Mouse (Mus musculus) thymus, postnatal 25 days (tissue): Measurements from ENCODE around the gene Gm44511.

Source experiments
- DNase-seq: peaks from one replicate; pipeline ENCODE4 v3.0.0; 2022

Gm44511 gene

DNA sequence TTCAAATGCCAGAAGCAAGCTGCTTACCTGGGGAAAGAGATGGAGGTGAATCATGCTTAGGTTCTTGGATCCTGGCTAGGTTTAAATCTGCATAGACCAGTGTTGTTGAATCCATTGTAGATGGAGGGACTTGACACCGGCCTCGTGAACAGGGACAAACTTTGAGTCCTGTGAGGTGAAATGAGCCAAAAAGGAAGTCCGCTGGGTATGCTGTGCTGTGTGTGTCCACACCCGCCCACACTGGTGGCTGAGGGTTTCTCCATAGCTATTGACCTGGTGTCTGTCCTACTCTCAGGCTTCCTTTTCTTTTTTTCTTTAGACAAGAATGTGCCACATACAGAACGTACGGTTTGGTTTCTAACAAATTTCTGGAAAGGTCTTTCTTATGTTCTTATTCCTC, at the start of gene Gm44511, which contains the start of gene Klrb1b:
TSS of gene Gm44511 (minus strand) at position 184 of the 400 bp plus-strand sequence.
TSS of gene Klrb1b (minus strand) at position 200 of the 400 bp plus-strand sequence.
- DNase-seq, result no peak

DNA sequence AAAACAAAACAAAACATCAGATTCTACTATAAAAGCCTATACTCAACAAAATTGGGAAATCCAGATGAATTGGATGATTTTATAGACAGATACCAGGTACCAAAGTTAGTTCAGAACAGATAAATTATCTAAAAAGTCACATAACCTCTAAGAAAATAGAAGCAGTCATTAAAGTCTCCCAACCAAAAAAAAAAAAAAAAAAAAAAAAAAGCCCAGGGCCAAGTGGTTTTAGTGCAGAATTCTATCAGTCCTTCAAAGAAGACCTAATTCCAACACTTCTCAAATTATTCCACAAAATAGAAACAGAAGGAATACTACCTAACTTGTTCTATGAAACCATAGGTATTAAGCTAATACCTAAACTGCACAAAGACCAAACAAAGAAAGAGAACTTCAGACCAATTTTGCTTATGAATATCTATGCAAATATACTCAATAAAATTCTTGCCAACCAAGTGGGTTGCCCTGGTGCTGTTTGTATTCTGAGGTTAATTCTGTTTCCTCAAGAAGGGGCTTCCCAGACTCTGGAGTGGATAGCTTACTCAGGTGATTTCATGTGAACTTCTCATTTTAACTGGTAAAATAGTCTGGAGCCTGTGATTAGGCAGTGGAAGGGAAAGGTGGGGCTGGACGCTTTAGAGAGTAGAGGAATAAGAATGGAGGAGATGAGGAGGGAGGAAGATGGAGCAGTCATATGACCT, 45.9 kb upstream of the Gm44511 start:
- no peak for DNase-seq

- peak; percentile 51 for DNase-seq
Measured at GRCm38 (mm10) chr6:128868861-128869260, 42.7 kb upstream of the Gm44511 start.

- no peak for DNase-seq
Measured at GRCm38 (mm10) chr6:128857976-128858375, 31.9 kb upstream of the Gm44511 start.

DNA sequence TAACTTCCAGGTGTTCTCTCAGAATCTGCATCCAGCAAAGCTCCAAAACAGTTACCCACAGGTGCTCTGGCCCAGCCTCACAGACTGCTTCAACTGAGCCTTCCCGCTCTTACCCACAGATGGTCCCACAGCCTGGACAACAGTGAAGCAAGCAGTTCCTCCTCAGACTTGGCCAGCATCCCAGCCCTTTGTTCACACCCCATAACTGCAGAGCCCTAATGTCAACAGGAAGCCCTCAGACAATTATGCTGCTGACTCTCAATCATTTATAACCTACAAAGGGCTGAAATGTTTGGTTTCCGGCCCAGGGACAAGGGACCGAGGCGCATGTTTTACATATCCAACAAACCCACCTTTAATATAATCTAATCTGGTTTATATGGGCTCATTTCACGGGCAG, 30.1 kb upstream of the Gm44511 start:
- DNase-seq, result peak; percentile 45

DNA sequence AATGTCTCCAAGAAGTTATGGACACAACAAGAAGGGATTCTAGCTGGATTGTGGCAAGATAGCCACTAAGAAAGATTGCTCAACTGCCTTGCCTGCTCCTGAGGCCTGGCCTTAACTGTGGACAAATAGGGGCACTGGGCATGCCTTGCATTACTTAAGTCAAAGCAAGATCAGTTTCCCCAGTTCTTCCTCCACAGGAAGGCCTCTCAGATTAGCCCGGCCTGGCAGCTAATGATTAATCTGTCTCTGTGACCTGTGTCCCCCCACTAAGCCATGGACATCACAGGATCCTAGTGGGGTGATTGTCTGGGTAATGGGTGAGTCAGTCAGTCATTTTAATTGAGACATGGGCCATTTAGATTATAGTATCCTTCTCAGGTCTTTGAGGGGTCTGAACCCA, 29.4 kb upstream of the Gm44511 start:
- no peak for DNase-seq

DNA sequence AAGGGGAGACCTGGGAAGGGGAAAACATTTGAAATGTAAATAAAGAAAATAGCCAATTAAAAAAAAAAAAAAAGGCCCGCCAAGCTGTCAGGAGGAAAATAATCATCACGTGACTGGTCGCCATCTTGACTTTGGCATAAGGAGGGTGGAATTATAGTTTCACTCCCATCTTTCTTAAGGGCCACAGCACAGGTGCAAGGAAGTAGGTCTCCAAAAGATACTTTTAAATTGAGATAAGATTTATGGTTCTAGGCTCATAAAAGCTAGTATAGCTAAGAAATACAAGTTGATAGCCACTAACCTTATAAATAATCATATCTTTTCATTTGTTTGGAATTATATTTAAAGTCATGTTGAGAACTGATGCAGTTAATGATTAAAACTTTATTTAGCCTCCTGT, 28.8 kb upstream of the Gm44511 start:
- no peak for DNase-seq

- peak; percentile 84 for DNase-seq
Measured at GRCm38 (mm10) chr6:128854024-128854820, 28.1 kb upstream of the Gm44511 start.

DNA sequence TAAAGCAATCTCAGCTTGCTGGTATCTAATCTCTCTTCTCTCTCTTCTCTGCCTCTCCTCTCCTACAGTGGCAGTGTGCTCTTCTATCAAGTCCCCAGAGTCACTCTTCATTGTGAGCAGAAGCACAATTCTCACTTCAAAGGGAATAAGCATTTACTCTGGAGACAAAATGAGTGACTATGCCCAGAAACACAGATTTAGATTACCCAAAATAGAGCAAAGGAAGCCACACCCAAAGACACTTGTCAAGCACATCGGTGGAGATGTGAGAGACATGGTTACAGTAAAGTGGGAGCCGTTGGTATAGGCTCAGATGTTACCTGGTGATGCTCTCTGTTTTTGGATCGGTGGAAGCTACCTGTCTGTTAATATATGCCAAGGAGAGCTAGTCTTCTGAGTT, 26.7 kb upstream of the Gm44511 start:
- DNase-seq, result no peak

- no peak for DNase-seq
Measured at GRCm38 (mm10) chr6:128851151-128851550, 25.0 kb upstream of the Gm44511 start.

DNA sequence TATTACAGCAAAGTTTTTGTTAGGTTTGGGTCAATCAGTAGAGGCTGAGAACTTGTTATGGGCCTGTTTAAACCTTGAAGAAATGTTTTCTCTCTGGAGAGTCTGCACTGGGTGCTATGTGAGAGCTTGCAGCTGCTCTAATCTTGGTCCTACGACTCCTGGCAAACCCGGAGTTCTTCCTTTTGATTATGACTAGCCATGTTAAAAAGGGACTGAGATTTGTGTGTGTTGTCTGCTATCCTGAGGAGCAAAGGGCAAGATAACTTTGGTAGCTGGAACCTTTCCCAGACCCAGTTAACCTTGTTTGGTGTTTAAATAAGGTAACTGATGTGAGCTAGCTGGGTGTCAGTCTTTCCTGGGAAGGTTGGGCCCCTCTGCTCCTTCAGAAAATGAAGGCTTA, 24.6 kb upstream of the Gm44511 start:
- DNase-seq, result no peak

- peak; percentile 45 for DNase-seq
Measured at GRCm38 (mm10) chr6:128849902-128850301, 23.8 kb upstream of the Gm44511 start.

GRCm38 (mm10) chr6:128847401-128847800, 21.3 kb upstream of the Gm44511 start:
- no peak for DNase-seq

DNA sequence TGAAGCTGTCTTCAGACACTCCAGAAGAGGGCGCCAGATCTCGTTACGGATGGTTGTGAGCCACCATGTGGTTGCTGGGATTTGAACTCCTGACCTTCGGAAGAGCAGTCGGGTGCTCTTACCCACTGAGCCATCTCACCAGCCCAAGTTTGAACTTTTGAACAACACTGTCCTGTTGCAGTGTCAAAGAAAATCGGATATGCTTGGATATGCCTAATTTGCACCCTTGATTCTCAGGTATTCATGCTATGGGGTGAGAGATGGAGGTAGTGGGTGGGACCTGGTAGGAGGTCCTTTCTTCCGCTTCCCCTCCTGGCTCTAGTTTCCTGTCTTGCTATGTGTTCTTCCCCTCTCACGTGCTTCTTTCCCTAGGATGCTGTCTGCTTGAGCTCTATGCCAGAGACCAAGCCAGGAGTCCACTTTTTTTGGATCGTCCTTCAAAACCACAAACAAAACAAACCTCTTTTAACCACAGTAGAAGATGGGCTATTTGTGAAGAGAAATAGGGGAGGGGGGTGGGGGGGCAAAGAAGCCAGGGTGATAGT, 20.0 kb upstream of the Gm44511 start:
- no peak for DNase-seq

DNA sequence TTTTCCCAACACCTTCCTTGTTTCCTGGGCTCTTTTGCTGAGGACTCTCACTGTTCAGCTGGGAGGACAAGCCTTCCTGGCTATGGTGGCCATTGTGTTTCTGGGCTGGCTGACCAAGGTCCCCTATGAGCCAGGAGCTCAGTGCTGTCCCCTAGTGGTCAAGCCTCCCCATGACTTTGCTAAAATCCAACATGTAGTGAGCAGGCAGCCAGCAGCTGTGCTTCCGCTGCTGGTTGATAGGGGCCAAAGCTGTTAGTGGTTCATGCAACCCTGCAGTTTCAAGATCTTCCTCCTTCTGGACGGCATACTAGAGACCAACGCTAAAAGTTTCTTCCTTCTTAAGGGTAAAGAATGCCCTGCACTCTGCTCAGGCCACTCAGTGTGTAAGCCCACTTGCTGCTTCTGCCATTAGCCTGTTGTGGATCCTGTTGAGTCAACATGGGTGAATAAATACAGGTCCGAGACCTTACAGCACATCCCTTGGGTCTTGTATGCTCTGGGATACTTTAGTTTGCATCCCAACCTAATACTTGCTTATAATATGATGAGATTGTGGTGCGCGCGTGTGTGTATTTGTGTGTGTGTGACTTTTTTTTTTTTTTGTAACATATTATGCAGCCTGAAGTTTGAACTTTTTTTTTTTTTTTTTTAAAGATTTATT, 19.3 kb upstream of the Gm44511 start:
- DNase-seq, result peak; percentile 89

DNA sequence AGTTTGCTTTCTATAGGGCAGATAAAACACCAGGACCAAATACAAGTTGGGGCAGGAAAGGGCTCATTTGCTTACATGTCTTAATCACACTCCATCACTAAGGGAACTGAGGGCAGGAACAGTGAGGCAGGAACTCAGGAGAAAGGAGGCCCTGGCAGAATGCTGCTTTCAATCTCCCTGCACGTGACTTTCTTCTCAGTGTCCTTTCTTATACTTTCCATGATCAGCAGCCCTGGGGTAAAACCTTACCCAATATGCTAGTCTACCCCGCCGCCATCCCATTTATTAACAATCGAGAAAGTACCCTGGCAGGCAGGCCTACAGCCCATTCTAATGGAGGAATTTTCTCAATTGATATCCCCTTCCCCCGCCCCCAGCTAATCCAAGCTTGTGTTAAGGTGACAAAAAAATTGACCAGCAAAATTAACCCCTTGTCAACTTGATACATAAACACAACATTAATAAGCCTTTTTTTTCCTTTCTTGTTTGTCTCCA, 18.5 kb upstream of the Gm44511 start:
- no peak for DNase-seq

GRCm38 (mm10) chr6:128844131-128844530, 18.0 kb upstream of the Gm44511 start:
- peak; percentile 41 for DNase-seq

DNA sequence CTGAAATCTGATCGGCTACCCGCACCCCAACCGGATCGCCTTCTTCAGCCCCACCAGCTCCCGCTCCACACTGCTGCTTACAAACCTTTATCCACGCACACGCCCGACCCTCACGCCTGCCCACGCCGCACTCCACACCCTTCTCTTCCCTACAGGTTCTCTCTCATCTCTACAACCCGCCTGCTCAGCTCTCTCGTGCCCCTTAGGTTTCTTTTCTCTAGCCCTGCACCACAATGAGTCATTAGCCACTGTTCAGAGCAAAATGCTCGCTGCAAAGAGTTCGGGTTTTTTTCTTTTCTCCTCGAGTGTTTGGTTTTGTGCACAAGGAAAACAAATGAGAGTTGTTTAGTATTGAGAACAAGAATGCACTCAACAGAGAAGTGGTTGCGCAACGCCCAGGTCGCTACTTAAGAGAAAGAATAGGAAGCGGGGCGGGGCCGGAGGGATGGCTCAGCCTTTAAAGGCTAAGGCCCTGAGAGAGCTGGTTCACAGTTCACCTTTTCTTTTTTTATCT, 17.4 kb upstream of the Gm44511 start:
- DNase-seq, result peak; percentile 59

- peak; percentile 88 for DNase-seq
Measured at GRCm38 (mm10) chr6:128842945-128843478, 16.9 kb upstream of the Gm44511 start.

DNA sequence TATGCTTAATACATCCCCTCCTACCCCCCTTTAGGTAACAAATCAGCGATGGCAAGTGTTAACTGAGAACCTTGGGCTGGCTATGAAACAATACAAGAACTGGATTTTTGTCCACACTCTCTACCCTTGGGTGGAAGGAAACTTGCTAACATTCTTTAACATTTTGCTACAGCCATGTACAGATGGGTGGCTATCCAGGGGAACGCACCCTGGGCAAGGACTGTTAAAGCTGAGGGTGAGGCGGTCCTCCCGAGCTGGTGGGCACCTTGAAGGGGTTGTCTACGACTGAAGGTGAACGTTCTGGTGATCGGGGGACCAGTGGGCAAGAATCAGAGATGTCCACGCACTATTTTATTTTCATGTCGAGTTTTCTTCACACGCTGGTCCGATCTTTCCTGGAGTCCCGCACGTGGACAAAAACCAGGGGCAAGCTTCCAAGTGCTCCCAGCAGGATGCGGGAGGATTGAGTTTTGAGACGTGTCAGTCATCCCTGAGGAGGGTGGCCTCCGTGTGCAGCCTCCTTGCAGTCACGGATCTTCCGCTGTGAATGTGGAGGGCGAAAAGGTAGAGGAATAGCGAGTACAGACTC, 16.3 kb upstream of the Gm44511 start:
- DNase-seq, result no peak

DNA sequence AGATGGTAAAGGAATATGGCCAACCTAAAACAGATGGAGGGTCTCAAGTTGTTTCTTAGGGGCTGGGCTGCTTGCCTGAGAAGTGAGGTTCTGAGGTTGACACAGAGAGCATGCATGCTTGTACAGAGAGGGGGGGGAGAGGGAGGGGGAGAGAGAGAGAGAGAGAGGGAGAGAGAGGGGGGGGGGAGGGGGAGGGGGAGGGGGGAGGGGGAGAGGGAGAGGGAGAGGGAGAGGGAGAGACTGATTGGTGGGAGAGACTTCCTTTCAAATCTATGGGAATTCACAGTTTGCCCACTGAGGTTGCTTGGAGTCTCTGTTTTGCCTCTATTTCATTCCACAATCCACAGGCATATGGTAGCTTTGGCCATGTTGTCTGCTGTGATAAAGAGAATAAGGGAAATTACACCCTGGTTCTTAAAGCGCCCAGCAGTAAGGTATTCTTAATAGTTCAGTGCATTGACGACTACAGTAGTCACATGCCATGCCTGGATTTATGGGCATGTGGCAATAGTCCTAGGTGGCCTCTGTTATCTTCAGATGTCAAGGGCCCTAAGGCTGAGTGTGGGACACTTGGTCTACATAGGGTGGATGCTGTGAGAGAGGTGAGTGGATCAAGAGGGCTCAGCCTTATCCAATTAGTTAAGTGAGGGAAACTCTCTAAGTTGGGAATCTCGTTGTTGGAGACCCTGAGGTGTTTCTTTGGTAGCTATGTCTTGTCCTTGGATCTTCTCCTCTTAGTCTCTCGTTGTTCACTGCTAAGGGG, 15.4 kb upstream of the Gm44511 start:
- no peak for DNase-seq
